Mouse (Mus musculus) adrenal gland, postnatal 10 days (tissue): ENCODE measurements around the gene Gm21985. TPM values are rescaled to one million over a fixed set of nuclear protein-coding genes. Genes with fewer than 3 reads are reported as not detected.

Source experiments
- DNase-seq: peaks from one replicate; pipeline ENCODE4 v3.0.0; 2021; ENCODE audit warnings: mixed read lengths
- long read RNA-seq, 2 experiments: library from polyadenylated mRNA; stranded (forward); transcript quantifications; one replicate each; pipeline ENCODE4 v2.0.0; 2021
- total RNA-seq, 2 experiments: library from RNA; stranded (reverse); gene quantifications; 2 replicates each; pipeline ENCODE4 v1.2.3; 2021

Gm21985 gene
- under 1 TPM in 1 of 2 experiments, not detected in 1; 0.54 TPM for total RNA-seq
- long read RNA-seq, experiment 1, partial matches to known transcripts, result 0 of 3 reads
- long read RNA-seq, experiment 1, other reads (novel, unspliced or antisense), result 3 of 3 reads
- long read RNA-seq, experiment 2, partial matches to known transcripts, result 0 of 3 reads
- long read RNA-seq, experiment 2, other reads (novel, unspliced or antisense), result 3 of 3 reads

- peak; percentile 71 for DNase-seq
These were observed at the start of gene Gm21985 for GRCm38 (mm10) chr2:112266242-112266592. TSS of gene Gm21985 (plus strand) at chr2:112266314.

- no peak for DNase-seq
These were observed 48.5 kb upstream of the Gm21985 start for GRCm38 (mm10) chr2:112217614-112218013.

- DNase-seq, result no peak
These were observed 45.2 kb upstream of the Gm21985 start for GRCm38 (mm10) chr2:112220880-112221279.

- no peak for DNase-seq
These were observed 43.5 kb upstream of the Gm21985 start for GRCm38 (mm10) chr2:112222607-112223006.

GRCm38 (mm10) chr2:112224356-112224755 is 41.8 kb upstream of the Gm21985 start:
- no peak for DNase-seq

- DNase-seq, result no peak
These were observed 33.5 kb upstream of the Gm21985 start for GRCm38 (mm10) chr2:112232623-112233022.

- no peak for DNase-seq
These were observed 29.5 kb upstream of the Gm21985 start for GRCm38 (mm10) chr2:112236620-112237019.

GRCm38 (mm10) chr2:112238006-112238405 is 28.1 kb upstream of the Gm21985 start:
- no peak for DNase-seq

- DNase-seq, result peak; percentile 92
These were observed 26.7 kb upstream of the Gm21985 start, which contains the start of gene Lpcat4 for GRCm38 (mm10) chr2:112239212-112239934. TSS of gene Lpcat4 (plus strand) at chr2:112239468.

- peak; percentile 19 for DNase-seq
These were observed 26.0 kb upstream of the Gm21985 start for GRCm38 (mm10) chr2:112239935-112240721.

GRCm38 (mm10) chr2:112241787-112242186 is 24.3 kb upstream of the Gm21985 start:
- no peak for DNase-seq

GRCm38 (mm10) chr2:112245307-112245706 is 20.8 kb upstream of the Gm21985 start:
- DNase-seq, result no peak

- no peak for DNase-seq
These were observed 19.9 kb upstream of the Gm21985 start for GRCm38 (mm10) chr2:112246193-112246592.

GRCm38 (mm10) chr2:112247323-112247722 is 18.8 kb upstream of the Gm21985 start:
- DNase-seq, result no peak

- DNase-seq, result no peak
These were observed 16.2 kb upstream of the Gm21985 start for GRCm38 (mm10) chr2:112249780-112250453.

GRCm38 (mm10) chr2:112254675-112255515 is 11.2 kb upstream of the Gm21985 start:
- DNase-seq, result peak; percentile 27

GRCm38 (mm10) chr2:112259241-112259962 is 6.7 kb upstream of the Gm21985 start, which contains the start of gene Nutm1:
TSS of gene Nutm1 (minus strand) at chr2:112259291.
- no peak for DNase-seq

- DNase-seq, result peak; percentile 87
These were observed 4.1 kb upstream of the Gm21985 start, which contains the start of gene Nop10 for GRCm38 (mm10) chr2:112261748-112262653. TSS of gene Nop10 (plus strand) at chr2:112261926.

GRCm38 (mm10) chr2:112262779-112263295 is 3.3 kb upstream of the Gm21985 start:
- no peak for DNase-seq
